ENCODE assay signal across 3 mouse cellular contexts in the genomic region with DNA sequence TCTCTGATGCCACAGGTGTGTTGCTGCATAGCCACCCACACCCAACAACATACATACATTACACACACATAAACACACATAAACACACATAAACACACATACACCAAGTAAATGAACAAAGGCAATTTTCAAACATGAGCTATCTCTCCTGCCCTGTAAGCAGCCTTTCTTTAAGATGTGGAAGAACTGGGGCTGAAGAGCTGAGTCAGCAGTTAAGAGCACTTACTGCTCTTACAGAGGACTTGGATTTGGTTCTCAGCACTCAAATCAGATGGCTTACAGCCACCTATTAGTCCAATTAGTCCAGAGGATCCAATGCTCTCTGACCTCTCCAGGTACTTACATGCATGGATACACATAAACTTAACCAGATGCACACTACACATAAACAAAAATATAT.
TF ChIP-seq lines count a peak whose summit lies in the region.

No protein-coding gene starts in this region.

TF ChIP-seq in CH12.LX, 34 proteins besides CTCF, POLR2A, EP300 and RAD21:
- TF ChIP-seq MAFK (IDR thresholded peaks at IDR 0.05; ENCODE audit: insufficient replicate concordance, low read length): peak; percentile 88
- TF ChIP-seq E2F4 (IDR thresholded peaks at IDR 0.05; ENCODE audit: insufficient replicate concordance, low read depth, low read length): no peak

TF ChIP-seq in ES-E14, 5 proteins besides CTCF, POLR2A, EP300 and RAD21:
- TF ChIP-seq MAFK (IDR thresholded peaks at IDR 0.05; ENCODE audit: insufficient read depth, low read depth, low read length): peak; percentile 90
- no peak for TF ChIP-seq ZNF384 (IDR thresholded peaks at IDR 0.05; ENCODE audit: low read depth, low read length)

TF ChIP-seq in MEL, 35 proteins besides CTCF, POLR2A, EP300 and RAD21:
- TF ChIP-seq MAFK (IDR thresholded peaks at IDR 0.05; ENCODE audit: borderline replicate concordance, low read depth, low read length) (peak; percentile 74), CHD1 (IDR thresholded peaks at IDR 0.05; ENCODE audit: low read depth, low read length) (no peak), HCFC1 (IDR thresholded peaks at IDR 0.05; ENCODE audit: low read depth, low read length) (no peak), MEF2A (IDR thresholded peaks at IDR 0.05; ENCODE audit: extremely low read depth, insufficient replicate concordance, low read depth, low read length, poor library complexity, severe bottlenecking) (no peak), GATA1 (IDR thresholded peaks at IDR 0.05; ENCODE audit: low read depth, low read length) (no peak), SMC3 (IDR thresholded peaks at IDR 0.05; ENCODE audit: low read depth, low read length) (no peak), POLR2AphosphoS5 (IDR thresholded peaks at IDR 0.05; ENCODE audit: borderline replicate concordance, low read depth, low read length) (no peak), MAZ (IDR thresholded peaks at IDR 0.05; ENCODE audit: low read depth, low read length) (no peak)
